Mouse (Mus musculus) MEL (cell line): ENCODE data around the gene Gm34653. TPM values are rescaled to one million over a fixed set of nuclear protein-coding genes. Genes with fewer than 3 reads are reported as not detected.

Experiments used
- DNase-seq: peaks from one replicate; pipeline ENCODE4 v3.0.0; 2011; ENCODE audit warnings: low read depth, low spot score
- H3K27ac ChIP-seq: 2 replicates; pipeline ENCODE4 v1.5.1; 2012; ENCODE audit warnings: low read depth, mild to moderate bottlenecking, control low read depth, low read length, moderate library complexity; ENCODE audit not compliant: control insufficient read depth
- H3K27me3 ChIP-seq, 2 experiments: fragments of 150-350 bp in 1 of 2; sonication (generic) in 1 of 2; 2 replicates each; pipeline ENCODE4 v1.6.1; 2012; ENCODE audit warnings: low read length in 2 of 2, mild to moderate bottlenecking in 2 of 2, improper control_type of control experiment in 1 of 2, moderate library complexity in 1 of 2; ENCODE audit not compliant: insufficient read depth in 2 of 2, control insufficient read depth in 1 of 2
- H3K36me3 ChIP-seq, 2 experiments: 2 replicates each; pipeline ENCODE4 v1.6.1; 2012 to 2014; ENCODE audit warnings: low read length in 2 of 2, improper control_type of control experiment in 1 of 2, inconsistent platforms in 1 of 2, mild to moderate bottlenecking in 1 of 2; ENCODE audit not compliant: insufficient read depth in 2 of 2, control insufficient read depth in 1 of 2
- H3K4me1 ChIP-seq, 2 experiments: fragments of 150-350 bp in 1 of 2; sonication (generic) in 1 of 2; 2 replicates each; pipeline ENCODE4 v1.6.1; 2012; ENCODE audit warnings: low read length in 2 of 2, improper control_type of control experiment in 1 of 2, mild to moderate bottlenecking in 1 of 2; ENCODE audit not compliant: insufficient read depth in 2 of 2, control insufficient read depth in 1 of 2
- H3K4me3 ChIP-seq, 2 experiments: fragments of 150-350 bp in 1 of 2; sonication (generic) in 1 of 2; 2 replicates each; pipeline ENCODE4 v1.5.1; 2012; ENCODE audit warnings: low read depth in 2 of 2, low read length in 2 of 2, mild to moderate bottlenecking in 2 of 2, moderate library complexity in 2 of 2, control low read depth in 1 of 2, improper control_type of control experiment in 1 of 2; ENCODE audit not compliant: control insufficient read depth in 1 of 2, insufficient read depth in 1 of 2
- H3K79me2 ChIP-seq: 2 replicates; pipeline ENCODE4 v1.6.1; 2012; ENCODE audit warnings: mild to moderate bottlenecking, low read length, moderate library complexity; ENCODE audit not compliant: control insufficient read depth, poor library complexity, insufficient read depth
- H3K9ac ChIP-seq: 2 replicates; pipeline ENCODE4 v1.6.1; 2012; ENCODE audit warnings: low read depth, mild to moderate bottlenecking, control low read depth, low read length, moderate library complexity; ENCODE audit not compliant: control insufficient read depth, poor library complexity, severe bottlenecking
- H3K9me3 ChIP-seq: fragments of 150-350 bp; sonication (generic); replicated peaks from 2 replicates; pipeline ENCODE4 v1.6.1; 2012; ENCODE audit warnings: mild to moderate bottlenecking, low read length, improper control_type of control experiment, moderate library complexity; ENCODE audit not compliant: insufficient read depth
- BHLHE40 ChIP-seq: IDR thresholded peaks from 2 replicates; pipeline ENCODE4 v1.6.1; 2012; ENCODE audit warnings: low read depth, mild to moderate bottlenecking, inconsistent platforms, low read length, improper control_type of control experiment, borderline replicate concordance
- CHD1 ChIP-seq: IDR thresholded peaks from 2 replicates; pipeline ENCODE4 v1.6.1; 2012; ENCODE audit warnings: low read depth, mild to moderate bottlenecking, inconsistent platforms, low read length, improper control_type of control experiment
- CHD2 ChIP-seq: IDR thresholded peaks from 2 replicates; pipeline ENCODE4 v1.6.1; 2011; ENCODE audit warnings: low read length, improper control_type of control experiment
- ELF1 ChIP-seq: IDR thresholded peaks from 2 replicates; pipeline ENCODE4 v1.6.1; 2014; ENCODE audit warnings: low read depth, mild to moderate bottlenecking, inconsistent platforms, low read length, improper control_type of control experiment, moderate library complexity
- EP300 ChIP-seq, 2 experiments: IDR thresholded peaks; 2 replicates each; pipeline ENCODE4 v1.6.1; 2011; ENCODE audit warnings: improper control_type of control experiment in 2 of 2, low read length in 2 of 2, low read depth in 1 of 2, mild to moderate bottlenecking in 1 of 2
- ETS1 ChIP-seq: IDR thresholded peaks from 2 replicates; pipeline ENCODE4 v1.6.1; 2012; ENCODE audit warnings: low read depth, mild to moderate bottlenecking, inconsistent platforms, low read length, improper control_type of control experiment, moderate library complexity
- GATA1 ChIP-seq: IDR thresholded peaks from 2 replicates; pipeline ENCODE4 v1.6.1; 2011; ENCODE audit warnings: low read depth, low read length, improper control_type of control experiment
- HCFC1 ChIP-seq: IDR thresholded peaks from 2 replicates; pipeline ENCODE4 v1.6.1; 2012; ENCODE audit warnings: low read depth, mild to moderate bottlenecking, inconsistent platforms, low read length, improper control_type of control experiment, moderate library complexity
- JUND ChIP-seq: IDR thresholded peaks from 2 replicates; pipeline ENCODE4 v1.6.1; 2011; ENCODE audit warnings: low read depth, mild to moderate bottlenecking, improper control_type of control experiment, low read length
- MAX ChIP-seq: IDR thresholded peaks from 2 replicates; pipeline ENCODE4 v1.6.1; 2011; ENCODE audit warnings: low read length, improper control_type of control experiment
- MEF2A ChIP-seq: IDR thresholded peaks from 2 replicates; pipeline ENCODE4 v1.6.1; 2014; ENCODE audit warnings: low read depth, mild to moderate bottlenecking, inconsistent platforms, low read length, improper control_type of control experiment; ENCODE audit not compliant: poor library complexity, insufficient replicate concordance, severe bottlenecking; ENCODE audit errors: extremely low read depth
- MXI1 ChIP-seq: IDR thresholded peaks from 2 replicates; pipeline ENCODE4 v1.6.1; 2011; ENCODE audit warnings: mild to moderate bottlenecking, low read depth, low read length, improper control_type of control experiment
- MYC ChIP-seq: IDR thresholded peaks from 2 replicates; pipeline ENCODE4 v1.6.1; 2011; ENCODE audit warnings: low read depth, mild to moderate bottlenecking, low read length, improper control_type of control experiment, moderate library complexity
- NRF1 ChIP-seq: IDR thresholded peaks from 2 replicates; pipeline ENCODE4 v1.6.1; 2014; ENCODE audit warnings: low read depth, mild to moderate bottlenecking, inconsistent platforms, low read length, improper control_type of control experiment, moderate library complexity; ENCODE audit not compliant: poor library complexity, insufficient read depth, severe bottlenecking
- POLR2AphosphoS2 ChIP-seq: IDR thresholded peaks from 2 replicates; pipeline ENCODE4 v1.6.1; 2011; ENCODE audit warnings: low read length, improper control_type of control experiment
- POLR2AphosphoS5 ChIP-seq: IDR thresholded peaks from 2 replicates; pipeline ENCODE4 v1.6.1; 2012; ENCODE audit warnings: low read depth, borderline replicate concordance, mild to moderate bottlenecking, inconsistent platforms, low read length, moderate library complexity, mixed read lengths
- RAD21 ChIP-seq: IDR thresholded peaks from 2 replicates; pipeline ENCODE4 v1.6.1; 2011; ENCODE audit warnings: mild to moderate bottlenecking, low read depth, low read length, improper control_type of control experiment
- RCOR1 ChIP-seq: IDR thresholded peaks from 2 replicates; pipeline ENCODE4 v1.6.1; 2012; ENCODE audit warnings: low read depth, mild to moderate bottlenecking, inconsistent platforms, low read length, improper control_type of control experiment
- SIN3A ChIP-seq: IDR thresholded peaks from 2 replicates; pipeline ENCODE4 v1.6.1; 2012; ENCODE audit warnings: low read length, improper control_type of control experiment, inconsistent platforms
- TAL1 ChIP-seq: IDR thresholded peaks from 2 replicates; pipeline ENCODE4 v1.6.1; 2012; ENCODE audit warnings: mild to moderate bottlenecking, inconsistent platforms, low read length, moderate library complexity, mixed read lengths
- TBP ChIP-seq: IDR thresholded peaks from 2 replicates; pipeline ENCODE4 v1.8.0; 2011; ENCODE audit warnings: low read depth, low read length, improper control_type of control experiment
- TCF12 ChIP-seq: IDR thresholded peaks from 2 replicates; pipeline ENCODE4 v1.6.1; 2014; ENCODE audit warnings: low read depth, mild to moderate bottlenecking, inconsistent platforms, low read length, improper control_type of control experiment, moderate library complexity
- USF1 ChIP-seq: IDR thresholded peaks from 2 replicates; pipeline ENCODE4 v1.6.1; 2014; ENCODE audit warnings: low read depth, mild to moderate bottlenecking, inconsistent platforms, low read length, improper control_type of control experiment, moderate library complexity
- USF2 ChIP-seq, 2 experiments: IDR thresholded peaks; 2 replicates each; pipeline ENCODE4 v1.6.1; 2011 to 2012; ENCODE audit warnings: improper control_type of control experiment in 2 of 2, low read length in 2 of 2, borderline replicate concordance in 1 of 2, inconsistent platforms in 1 of 2, low read depth in 1 of 2, mild to moderate bottlenecking in 1 of 2; ENCODE audit not compliant: insufficient read depth in 1 of 2
- ZKSCAN1 ChIP-seq: IDR thresholded peaks from 2 replicates; pipeline ENCODE4 v1.6.1; 2012; ENCODE audit warnings: low read depth, mild to moderate bottlenecking, inconsistent platforms, low read length, improper control_type of control experiment, moderate library complexity
- ZNF384 ChIP-seq: IDR thresholded peaks from 2 replicates; pipeline ENCODE4 v1.6.1; 2012; ENCODE audit warnings: low read depth, mild to moderate bottlenecking, inconsistent platforms, low read length, improper control_type of control experiment
- polyA plus RNA-seq, 2 experiments: library from polyadenylated mRNA; stranded (reverse) in 1 of 2; unstranded in 1 of 2; fragments of >175 nt in 1 of 2; fragments of >200 nt in 1 of 2; gene quantifications; 2 replicates each; pipeline versions ENCODE4 v1.2.1 to v1.2.4; 2012; ENCODE audit warnings: low replicate concordance in 2 of 2, low read depth in 1 of 2; ENCODE audit not compliant: insufficient read length in 2 of 2, insufficient read depth in 1 of 2, missing spikeins in 1 of 2
- total RNA-seq: library from RNA; depleted of rRNA; stranded (reverse); fragments of 300-350 nt; gene quantifications from 2 replicates; pipeline ENCODE4 v1.2.3, GENCODE M21; 2012

Gene Gm34653
- total and polyA plus RNA-seq, 3 experiments = 0.08 to 0.10 TPM; not detected in 1

- Histone ChIP-seq H3K27ac (peak overlapping the region; percentile 47), H3K4me1 (peaks cover 21 to 36% of the 10 kb centered on the region in 2 experiments)
- no peak for TF ChIP-seq POLR2AphosphoS5
- peak; percentile 63; the same call in 1 of the 2 replicates for TF ChIP-seq TBP
Measured at GRCm38 (mm10) chr2:34804172-34804571, 28.6 kb upstream of the Gm34653 start.

GRCm38 (mm10) chr2:34804815-34805214, 28.0 kb upstream of the Gm34653 start:
- Histone ChIP-seq H3K4me3 (peak overlapping the region in 1 of 2 experiments; percentile 19; a peak in 1 of 4 replicates), H3K36me3 (peaks cover 5 to 67% of the 10 kb centered on the region in 2 experiments), H3K79me2 (peaks cover 51% of the 10 kb centered on the region), H3K9ac (no peak overlapping the region), H3K4me1 (peaks cover 26 to 36% of the 10 kb centered on the region in 2 experiments), H3K9me3 (no peaks in the 10 kb centered on the region), H3K27ac (no peak overlapping the region), H3K27me3 (no peaks in the 10 kb centered on the region)
- DNase-seq = peak; percentile 75
- TF ChIP-seq ZKSCAN1 (no peak), CHD2 (no peak), MEF2A (peak; percentile 63; the same call in 1 of the 2 replicates), JUND (no peak), RCOR1 (0 out of 2 replicates have a peak, but pooled peaks have one; percentile 19), USF2 (IDR thresholded peaks at IDR 0.05; ENCODE audit: borderline replicate concordance in 1 of 2, insufficient read depth in 1 of 2, low read depth in 1 of 2, low read length in 2 of 2) (0 out of 4 replicates have a peak, but pooled peaks of 1 of the 2 experiments have one; percentile 43), TCF12 (peak; percentile 87), BHLHE40 (peak; percentile 80), TBP (no peak), POLR2AphosphoS2 (no peak; the same call in 1 of the 2 replicates), CHD1 (no peak), RAD21 (no peak), EP300 (IDR thresholded peaks at IDR 0.05; ENCODE audit: low read depth in 1 of 2, low read length in 2 of 2) (peak; percentile 63 to 76; a peak in 3 of 4 replicates), ZNF384 (no peak), HCFC1 (no peak), USF1 (peak; percentile 85), SIN3A (peak; percentile 80), MXI1 (peak; percentile 94), NRF1 (no peak), MAX (peak; percentile 76), ELF1 (no peak), GATA1 (peak; percentile 65), ETS1 (peak; percentile 88), MYC (peak; percentile 48; the same call in 1 of the 2 replicates), TAL1 (peak; percentile 81)

More at GRCm38 (mm10) chr2:34804172-34804571, 28.6 kb upstream of the Gm34653 start:
- H3K9ac ChIP-seq = peak overlapping the region; percentile 11; the same call in 1 of the 2 replicates
- no peaks in the 10 kb centered on the region for H3K9me3 ChIP-seq
- H3K27me3 ChIP-seq = no peaks in the 10 kb centered on the region
- DNase-seq = no peak
- H3K79me2 ChIP-seq = peaks cover 53% of the 10 kb centered on the region
- peaks cover 5 to 61% of the 10 kb centered on the region in 2 experiments for H3K36me3 ChIP-seq
- H3K4me3 ChIP-seq = 0 out of 4 replicates have a peak overlapping the region, but pooled peaks of 1 of the 2 experiments have one; percentile 98
